Mouse (Mus musculus) adrenal gland, adult 18-20 months (tissue): Measurements from ENCODE around the gene Taf1c. TPM values are rescaled to one million over a fixed set of nuclear protein-coding genes. Genes with fewer than 3 reads are reported as not detected.

Experiments
- DNase-seq, 2 experiments: peaks; one replicate each; pipeline ENCODE4 v3.0.0; 2021 to 2022; ENCODE audit warnings: low spot score in 2 of 2
- total RNA-seq, 2 experiments: library from RNA; stranded (reverse); gene quantifications; 1 replicate in 1 of 2; 2 replicates in 1 of 2; pipeline ENCODE4 v1.2.3; 2021

The Taf1c gene
- total RNA-seq, 2 experiments from 2014 or later: 11.9 to 15.5 TPM

DNA sequence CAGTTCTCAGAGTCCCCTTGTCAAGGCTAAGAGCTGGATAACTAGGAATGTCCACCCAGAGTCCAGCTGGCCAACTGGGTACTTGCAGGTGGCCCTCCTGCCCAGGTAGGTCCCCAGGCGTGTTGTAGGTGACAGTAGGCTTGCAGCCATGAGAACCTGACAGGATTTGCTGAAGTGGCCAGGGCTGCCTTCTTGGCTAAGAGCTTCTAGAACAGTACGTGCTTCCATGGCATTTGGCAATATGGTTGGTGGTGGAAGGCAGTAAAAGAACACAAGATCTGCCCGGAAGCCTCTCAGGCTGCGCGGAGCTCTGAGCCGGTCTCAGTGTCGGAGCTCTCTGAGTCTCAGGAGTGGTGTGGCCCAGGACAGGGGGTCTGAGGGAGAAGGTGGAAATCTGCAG lies 19.9 kb upstream of the Taf1c start:
- no peak for DNase-seq

DNA sequence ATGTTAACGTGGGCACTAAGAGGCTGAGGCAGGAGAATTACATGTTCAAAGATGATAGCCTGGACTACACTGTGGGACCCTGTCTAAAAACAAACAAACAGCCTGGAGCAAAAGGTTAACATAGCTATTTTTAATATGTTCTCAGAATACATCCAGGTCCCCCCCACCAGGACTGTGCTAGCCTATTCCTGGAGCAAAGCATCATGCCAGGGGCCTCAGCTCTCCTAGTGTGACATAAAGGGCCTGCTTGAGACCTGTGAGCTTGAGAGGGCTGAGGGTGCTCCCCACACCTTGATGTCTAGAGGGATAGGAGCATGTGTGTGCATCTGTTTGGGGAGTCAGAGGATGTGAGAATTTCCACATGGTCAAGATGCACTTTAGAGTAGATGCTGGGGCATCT lies 18.7 kb upstream of the Taf1c start:
- no peak for DNase-seq

DNA sequence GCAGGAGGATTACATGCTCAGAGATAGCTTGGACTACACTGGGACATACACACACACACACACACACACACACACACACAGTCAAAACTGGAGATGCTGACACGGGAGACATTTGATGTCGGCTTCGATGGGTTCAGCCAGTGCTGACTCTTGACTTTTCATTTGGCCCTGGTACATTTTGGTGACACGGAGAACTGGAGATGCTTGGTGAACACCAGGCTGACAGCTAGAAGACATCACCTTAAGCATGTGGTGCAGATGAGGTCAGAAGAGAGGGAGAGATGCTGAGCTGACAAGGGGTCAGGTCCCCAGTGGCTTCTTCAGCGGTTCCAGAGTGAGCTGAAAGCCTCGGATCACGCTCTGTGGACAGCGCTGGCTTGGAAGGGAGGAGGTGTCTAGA lies 18.0 kb upstream of the Taf1c start:
- DNase-seq: no peak

DNA sequence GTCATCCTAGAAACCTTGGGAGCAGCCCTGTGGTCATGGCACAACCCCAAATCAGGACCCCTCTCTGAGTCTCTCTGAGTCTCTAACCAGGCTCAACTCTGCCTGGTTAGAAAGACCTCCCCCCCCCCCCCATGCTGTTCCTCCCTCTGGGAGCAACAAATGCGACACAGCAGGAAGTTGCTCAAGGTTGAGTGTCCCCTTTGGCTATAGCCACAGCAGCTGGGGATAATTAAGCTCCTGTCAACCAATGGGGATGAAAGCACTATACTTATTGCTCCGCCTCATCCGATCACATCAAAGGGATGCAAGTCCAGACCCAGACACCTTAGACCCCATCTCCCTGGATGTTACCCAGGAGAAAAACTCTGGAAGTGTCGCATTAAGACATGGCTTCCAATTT lies 17.5 kb upstream of the Taf1c start:
- DNase-seq: no peak

DNA sequence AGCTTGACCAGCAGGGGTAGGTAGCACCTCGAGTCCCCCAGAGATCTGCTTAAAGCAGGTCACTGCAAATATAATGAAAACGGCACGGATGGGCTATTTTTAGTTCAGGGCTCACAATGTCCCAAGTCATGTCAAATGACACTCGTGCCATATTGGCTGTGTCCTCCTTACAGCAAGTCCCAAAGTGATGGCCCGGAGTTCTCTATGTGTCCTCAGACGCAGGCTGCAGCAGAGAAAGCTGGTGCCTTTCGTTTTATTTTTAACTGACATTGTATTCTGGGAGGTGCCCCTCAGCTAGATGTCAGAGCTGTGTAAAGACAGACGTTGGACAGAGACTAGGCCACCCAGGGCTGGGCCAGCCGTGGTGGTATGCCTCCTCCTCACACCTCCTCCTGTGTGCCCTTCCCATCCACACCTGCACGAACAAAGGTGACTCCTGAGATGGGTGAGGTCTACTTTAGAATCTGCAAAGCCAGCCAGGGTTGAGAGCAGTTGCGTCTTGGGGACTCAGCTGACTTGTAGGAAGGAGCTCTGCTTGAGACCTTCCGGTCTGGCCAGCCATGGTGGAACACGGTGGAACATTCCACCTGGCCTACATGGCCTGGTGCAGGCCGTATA lies 15.9 kb upstream of the Taf1c start:
- no peak for DNase-seq

DNA sequence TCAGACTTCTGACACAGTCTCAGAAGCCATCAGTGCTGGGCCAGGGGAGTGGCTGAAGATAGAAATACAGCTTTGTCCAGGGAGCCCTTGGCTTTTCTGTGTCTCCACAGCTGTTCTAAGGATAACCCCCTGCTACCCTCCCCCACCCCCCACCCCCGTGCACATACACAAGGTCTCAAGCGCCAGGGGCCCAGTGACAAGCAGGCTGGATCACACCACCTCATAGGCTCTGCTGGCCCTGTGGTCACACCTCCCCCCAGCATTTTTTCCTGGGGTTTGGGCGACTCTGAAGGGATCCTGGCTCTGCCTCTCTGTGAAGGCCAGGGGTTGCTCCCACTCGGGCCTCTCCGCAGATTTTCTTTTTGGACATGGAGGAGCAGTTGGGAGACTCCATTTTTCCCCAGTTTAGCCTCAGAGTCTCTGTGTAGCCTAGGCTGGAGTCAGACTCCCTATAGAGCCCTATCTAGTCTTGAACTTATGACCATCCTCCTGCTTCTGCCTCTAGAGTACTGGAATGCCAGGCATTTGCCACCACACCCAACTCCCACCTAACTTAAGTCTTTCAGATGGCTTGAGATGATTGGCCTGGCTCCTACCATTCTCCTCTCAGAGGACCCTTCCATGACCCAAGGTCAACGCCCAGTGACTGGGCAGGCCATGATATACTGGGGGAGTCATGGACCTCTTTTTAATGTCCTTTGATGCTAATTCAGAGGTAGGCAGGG lies 15.3 kb upstream of the Taf1c start:
- no peak for DNase-seq

DNA sequence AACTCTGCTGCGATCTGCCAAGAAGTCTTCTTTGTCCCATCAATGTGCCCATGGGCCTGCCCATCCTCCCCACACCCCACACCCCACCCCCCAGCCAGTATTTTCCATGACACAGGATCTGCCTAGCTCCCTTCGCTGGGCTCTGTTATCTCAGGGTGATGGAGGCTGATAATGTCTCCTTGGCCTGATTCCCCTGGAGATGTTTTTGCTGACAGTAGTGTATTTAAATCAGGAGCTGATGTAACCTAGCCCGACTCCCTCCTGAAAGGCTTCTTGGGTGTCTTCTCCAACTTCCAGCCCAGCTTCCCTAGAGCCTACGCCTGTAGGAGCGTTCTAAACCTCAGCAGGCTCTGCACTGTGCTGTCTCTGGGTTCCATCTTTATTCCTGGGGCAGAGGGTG lies 13.9 kb upstream of the Taf1c start:
- DNase-seq: no peak

DNA sequence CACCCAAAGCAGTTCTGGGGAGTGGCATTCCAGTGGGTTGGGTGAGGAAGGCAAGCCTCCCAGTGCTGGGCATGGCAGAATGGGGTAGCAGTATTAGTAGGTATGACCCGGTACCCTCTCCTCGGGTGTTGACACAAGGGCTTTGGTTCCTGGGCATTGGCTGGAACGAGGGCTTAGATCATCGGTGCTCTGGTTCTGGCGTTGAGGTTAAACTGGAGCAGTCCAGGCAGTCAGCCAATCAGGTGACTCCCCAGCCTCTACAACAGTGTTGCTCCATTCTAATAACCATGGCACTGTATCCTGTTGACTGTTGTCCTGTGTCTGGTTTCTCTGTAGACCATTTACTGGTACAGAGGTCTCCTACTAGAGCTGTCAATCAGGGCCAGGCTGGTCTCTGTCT lies 12.6 kb upstream of the Taf1c start:
- DNase-seq: no peak

DNA sequence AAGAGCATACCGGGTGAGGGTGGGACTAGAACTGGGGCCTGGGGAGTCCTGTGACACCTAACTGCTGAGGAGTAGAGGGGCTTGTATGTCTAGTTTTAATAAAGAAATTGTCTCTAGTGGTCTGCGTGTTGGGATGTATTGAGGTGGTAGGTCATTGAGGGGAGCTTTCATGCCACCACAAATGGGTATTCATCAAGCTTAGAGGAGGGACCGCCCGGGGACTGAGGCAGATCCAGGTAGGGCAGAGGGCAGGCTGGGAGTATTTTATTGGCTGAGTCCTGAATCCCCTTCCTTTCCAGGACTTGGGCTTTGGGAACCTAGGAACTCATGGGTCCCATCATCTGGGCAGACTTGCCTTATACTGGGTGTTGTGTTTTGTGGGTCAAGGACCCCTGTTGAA lies 11.8 kb upstream of the Taf1c start:
- no peak for DNase-seq

DNA sequence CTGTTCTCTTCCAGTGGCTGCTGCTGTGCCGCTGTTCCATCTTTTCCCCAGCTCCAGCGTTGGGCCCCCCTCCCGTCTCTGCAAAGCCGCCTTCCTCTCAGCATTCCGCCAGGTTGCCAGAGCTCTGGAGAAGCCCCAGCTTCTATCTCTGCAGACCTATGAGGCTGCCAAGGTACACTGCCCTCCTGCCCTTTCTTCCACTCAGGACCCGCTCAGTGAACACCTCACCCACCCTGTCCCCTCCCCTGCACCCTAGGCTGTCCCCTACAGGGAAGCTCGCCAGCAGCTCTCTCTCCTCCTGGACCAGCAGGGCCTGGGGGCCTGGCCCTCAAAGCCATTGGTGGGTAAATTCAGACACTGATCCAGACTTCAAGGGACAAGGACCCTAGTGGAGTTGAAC lies 11.3 kb upstream of the Taf1c start:
- no peak for DNase-seq

DNA sequence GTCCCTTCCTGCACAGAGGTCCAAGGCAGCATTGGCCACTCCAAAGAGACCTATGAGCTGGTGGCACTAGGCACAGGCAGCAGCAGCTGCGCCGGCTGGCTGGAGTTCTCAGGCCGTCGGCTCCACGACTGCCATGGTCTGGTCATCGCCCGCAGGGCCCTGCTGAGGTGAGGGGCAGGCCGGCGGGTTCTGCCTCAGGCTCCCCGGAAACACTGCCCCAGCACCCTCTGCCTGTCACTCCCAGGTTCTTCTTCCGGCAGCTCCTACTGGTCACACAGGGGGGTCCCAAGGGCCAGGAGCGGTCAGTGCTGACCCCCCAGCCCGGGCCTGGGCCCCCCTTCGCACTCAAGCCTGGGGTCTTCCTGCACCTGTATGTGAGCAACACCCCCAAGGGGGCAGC lies 10.1 kb upstream of the Taf1c start:
- DNase-seq: no peak

DNA sequence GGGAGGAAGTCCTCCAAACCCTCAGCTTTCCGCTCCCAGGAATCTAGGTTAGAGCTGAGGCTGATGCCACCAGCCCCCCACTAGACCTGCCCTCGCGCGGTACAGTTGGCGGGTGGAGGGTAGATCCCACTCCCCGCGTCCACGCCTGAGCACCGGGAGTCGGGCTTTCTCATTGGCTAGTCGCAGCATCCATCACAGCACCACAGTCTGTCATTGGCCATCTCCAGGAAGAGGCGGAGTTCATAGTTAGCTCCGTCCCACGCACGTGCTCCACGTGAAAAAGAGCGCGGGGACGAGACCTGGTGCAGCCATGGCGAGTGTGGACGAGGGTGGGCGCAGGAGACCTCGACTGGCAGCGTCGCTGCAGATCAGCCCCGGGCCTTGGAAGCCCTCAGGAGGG lies 7.4 kb upstream of the Taf1c start, which contains the start of gene Adad2:
TSS of gene Adad2 (plus strand) at position 277 of the 400 bp plus-strand sequence.
- DNase-seq: no peak

DNA sequence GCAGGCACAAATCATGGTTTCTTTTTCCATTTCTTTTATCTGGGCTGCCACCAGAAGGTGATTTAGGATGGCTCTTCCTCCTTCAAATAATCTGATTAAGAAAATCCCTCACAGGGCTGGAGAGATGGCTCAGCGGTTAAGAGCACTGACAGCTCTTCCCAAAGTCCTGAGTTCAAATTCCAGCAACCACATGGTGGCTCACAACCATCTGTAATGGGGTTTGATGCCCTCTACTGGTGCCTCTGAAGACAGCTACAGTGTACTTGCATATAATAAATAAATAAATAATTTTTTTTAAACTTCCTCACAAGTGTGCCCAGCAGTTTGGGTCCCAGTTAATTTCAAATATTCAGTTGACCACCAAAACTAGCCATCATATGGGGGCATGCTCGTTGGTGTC lies 1.2 kb upstream of the Taf1c start:
- no peak for DNase-seq

DNA sequence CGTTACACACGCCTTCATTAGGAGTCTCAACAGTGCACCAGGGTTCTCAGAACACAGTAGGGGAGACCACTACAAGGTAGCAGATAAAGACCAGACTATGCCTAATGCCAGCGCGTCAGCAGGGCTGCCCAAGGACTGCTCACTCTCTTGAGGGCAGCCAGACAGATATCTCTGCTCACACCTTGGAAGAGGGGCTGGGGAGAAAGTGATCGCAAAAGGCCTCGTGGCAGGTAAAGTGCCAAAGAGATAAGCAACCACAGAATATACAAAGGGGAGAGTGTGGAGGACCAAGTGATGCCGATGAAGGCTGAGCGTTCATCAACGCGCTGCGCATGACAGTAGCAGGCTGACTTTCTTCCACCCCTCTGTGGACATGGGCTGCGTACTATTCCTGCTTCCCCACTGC lies 621 bp downstream of the Taf1c start:
- DNase-seq: no peak

DNA sequence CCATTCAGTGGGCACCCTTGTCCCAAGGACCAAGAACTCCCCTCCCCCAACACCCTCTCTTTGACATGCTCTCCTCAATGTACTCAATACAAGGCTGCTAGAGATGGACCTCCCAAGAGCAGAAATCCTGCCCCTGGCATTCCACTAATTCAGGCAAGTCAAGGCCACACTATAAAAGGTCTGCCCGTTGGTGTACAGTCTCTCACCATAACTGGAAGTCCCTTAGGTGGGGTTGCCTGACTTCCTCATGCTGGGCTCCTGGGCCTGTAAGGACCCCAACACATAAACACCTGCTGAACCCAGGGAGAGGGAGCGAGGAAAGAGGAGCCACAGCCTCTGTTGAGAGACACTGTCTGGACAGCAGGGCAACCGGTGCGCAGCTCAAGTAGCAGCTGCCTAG lies 1.3 kb downstream of the Taf1c start:
- no peak for DNase-seq

DNA sequence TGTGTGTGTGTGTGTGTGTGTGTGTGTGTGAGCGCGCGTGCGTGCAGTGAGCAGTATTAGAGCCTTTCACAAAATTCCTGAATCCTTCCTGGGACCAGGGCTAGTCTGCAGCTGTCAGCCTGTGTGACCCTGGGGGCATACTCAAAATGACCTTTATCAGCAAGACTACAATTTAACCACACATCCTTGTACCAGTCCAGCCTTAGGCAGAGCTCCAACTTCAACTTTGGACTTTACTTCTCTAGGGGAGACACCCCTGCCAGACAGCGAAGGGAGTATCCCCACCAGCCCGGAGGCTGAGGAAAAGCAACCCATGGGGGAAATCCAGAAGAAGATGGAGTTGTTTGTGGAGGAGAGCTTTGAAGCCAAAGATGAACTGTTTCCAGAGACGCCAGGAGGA lies 13.6 kb downstream of the Taf1c start:
- no peak for DNase-seq

DNA sequence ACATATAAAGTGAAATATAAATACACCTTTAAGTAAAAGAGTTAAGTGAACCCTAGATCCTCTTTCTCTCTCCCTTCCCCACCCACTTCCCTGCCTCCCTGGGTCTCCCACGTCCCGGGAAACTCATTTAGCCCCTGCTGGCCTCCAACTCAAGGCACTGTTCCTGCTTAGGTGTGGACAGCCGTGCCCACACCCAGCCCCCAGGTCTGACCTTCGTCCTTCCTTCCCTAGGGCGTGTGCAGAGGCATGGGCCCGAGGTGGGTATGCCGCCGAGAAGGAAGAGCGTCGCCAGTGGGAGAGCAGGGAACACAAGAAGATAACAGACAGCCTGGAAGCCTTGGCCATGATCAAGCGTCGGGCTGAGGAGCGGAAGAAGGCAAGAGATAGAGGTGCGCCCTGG lies 14.7 kb downstream of the Taf1c start:
- no peak for DNase-seq

DNA sequence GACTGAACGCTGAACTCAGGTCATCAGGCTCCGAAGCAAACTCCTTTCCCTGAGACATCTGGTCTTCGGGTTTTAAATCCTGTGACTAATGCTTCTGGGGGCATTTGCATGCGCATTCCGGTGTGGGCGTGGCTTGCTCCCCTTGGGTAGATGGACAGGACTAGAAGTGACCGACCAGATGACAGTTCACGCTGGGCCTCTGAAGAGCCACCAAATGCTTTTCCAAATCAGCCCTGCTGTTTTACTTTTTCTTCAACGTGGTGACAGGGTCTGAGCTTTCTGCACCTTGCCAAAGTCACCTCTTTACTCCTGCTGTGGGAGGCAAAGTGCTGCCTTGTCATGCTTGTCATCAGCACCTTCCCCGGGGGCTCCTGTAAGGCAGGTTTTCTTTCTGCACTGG lies 16.2 kb downstream of the Taf1c start:
- DNase-seq: no peak

DNA sequence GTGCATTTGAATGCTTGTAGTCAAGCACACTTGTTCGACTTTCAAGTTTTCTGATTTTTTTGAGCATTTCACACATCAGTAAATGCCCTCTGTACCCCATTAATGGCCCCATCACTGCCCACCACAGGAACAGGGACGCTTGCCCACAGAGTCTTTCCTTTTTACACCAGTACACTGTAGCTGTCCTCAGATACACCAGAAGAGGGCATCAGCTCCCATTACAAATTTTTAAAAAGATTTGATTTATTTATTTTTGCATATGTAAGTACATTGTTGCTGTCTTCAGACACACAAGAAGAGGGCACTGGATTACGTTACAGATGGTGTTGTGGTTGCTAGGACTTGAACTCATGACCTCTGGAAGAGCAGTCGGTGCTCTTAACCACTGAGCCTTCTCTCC lies 16.7 kb downstream of the Taf1c start:
- DNase-seq: no peak

DNA sequence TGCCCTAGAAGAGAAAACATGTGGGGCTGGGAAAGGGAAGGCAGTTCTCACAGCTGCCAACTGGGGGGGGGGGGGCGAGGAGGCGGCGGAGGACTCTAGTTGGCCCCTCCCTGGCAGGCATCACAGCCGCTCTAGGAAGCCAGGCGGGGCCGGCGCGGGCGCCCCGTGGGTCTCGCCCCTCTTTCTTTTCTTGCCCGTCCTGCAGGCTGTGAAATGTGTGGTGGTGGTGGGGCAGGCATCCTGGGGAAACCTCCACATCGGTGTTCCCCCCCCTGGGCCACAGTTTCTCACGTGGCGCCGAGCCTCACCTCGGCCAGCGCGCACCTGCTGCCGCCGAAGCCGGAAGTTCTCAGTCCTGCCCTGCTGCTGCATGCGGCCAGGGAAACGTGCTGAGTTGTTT lies 19.1 kb downstream of the Taf1c start:
- DNase-seq: no peak

DNA sequence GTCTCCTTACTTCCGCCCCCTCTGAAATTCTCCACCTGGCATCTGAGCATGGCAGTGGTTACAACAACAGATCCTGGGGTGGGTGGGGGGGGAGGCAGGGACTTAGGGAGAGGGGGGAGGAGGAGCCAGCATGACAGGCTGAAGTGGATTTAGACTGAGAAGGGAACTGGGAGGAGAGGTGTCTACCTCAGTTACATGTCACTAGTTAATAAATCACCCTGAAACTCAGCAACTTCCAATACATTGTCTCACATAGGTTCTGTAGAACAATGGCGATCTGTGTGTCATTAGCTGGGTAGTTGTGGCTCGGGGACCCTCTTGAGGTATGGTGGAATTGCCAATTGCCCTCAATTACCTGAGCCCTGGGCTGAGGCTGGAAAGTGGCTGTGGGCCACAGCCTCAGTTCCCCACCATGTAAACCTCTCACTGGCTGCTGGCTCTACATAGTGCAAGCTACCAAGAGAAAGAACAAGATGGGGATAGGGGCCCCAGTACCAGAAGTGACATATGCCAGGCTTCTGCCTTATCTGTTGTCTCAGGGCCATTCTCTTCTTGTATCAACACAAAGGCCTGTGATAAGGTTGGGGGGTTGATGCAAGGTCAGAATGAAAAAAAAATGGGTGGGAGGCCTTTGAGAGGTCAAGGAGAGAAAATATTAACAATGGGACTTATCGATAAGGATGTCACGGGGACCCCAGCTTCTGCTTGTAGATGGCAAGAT lies 24.4 kb downstream of the Taf1c start:
- DNase-seq: no peak

DNA sequence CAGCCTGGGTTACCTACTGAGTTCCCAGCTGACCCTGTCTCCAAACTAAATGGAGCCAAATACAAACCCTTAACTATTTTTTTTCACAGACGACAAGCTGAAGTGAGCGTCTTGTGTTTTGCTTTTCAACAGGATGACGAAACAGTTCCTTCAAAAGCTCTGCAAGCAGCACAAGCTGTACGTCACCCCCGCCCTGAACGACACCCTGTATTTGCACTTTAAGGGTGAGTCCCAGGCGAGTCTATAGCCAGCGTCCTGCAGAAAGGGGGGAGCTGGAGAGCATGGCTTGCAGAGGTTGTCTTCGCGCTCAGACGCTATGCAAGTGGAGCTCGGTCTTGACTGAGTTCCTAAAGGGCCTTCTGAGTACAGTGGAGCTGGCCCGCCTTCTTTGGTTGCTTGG lies 25.9 kb downstream of the Taf1c start:
- DNase-seq: no peak

DNA sequence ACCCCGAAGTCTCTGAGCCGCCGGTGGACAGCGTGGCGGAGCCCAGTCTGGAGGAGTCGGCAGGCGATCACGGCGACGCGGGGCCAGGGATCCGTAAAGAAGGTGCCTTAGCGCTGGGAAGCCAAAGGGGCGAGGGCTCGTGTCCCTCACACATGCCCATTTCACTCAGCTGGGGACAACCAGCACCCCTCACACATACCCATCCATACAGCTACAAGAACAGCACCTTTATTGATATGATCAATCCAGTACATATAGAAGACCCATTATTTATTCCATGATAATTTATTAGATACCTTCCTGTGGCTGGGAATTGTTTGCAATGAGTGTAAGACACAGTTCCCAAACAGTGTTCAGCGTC lies 29.7 kb downstream of the Taf1c start:
- DNase-seq: no peak
